ENCODE assay signal across 8 mouse cellular contexts in genomic region chr1:107481452-107481851, GRCm38 (mm10). TPM values are rescaled to one million over a fixed set of nuclear protein-coding genes. Genes with fewer than 3 reads are reported as not detected.
DNase-seq lines count a peak whose midpoint lies in the region; ATAC-seq and TF ChIP-seq lines count a peak whose summit lies in the region.

No protein-coding gene starts in this region.

- no peaks in the 10 kb centered on the region for H3K9me3 ChIP-seq in heart, embryonic 14.5 days (ENCODE audit: control insufficient read depth, low read length)
- no peaks in the 10 kb centered on the region for H3K9me3 ChIP-seq in liver, embryonic 11.5 days (ENCODE audit: control insufficient read depth, low read length)
- H3K9me3 ChIP-seq in stomach, embryonic 16.5 days (replicated peaks; ENCODE audit: control insufficient read depth, low read length), result no peaks in the 10 kb centered on the region

- peak overlapping the region; percentile 34; the same call in 1 of the 2 replicates for H3K4me3 ChIP-seq in bone marrow macrophage, adult 2 months (ENCODE audit: insufficient read depth, low read length)
- no peak overlapping the region for H3K4me3 ChIP-seq in embryonic fibroblast, embryonic 13.5 days (ENCODE audit: insufficient read depth, low read length)
- peak overlapping the region in 1 of 2 experiments; percentile 1; a peak in 1 of 4 replicates for H3K4me3 ChIP-seq in heart, embryonic 14.5 days (ENCODE audit: control insufficient read depth in 1 of 2, insufficient read depth in 1 of 2, low read depth in 1 of 2, low read length in 2 of 2)
- no peak overlapping the region for H3K4me3 ChIP-seq in liver, embryonic 11.5 days (ENCODE audit: low read depth, low read length)
- H3K4me3 ChIP-seq in stomach, embryonic 16.5 days (replicated peaks; ENCODE audit: low read length), result no peak overlapping the region

- H3K36me3 ChIP-seq in heart, embryonic 14.5 days (ENCODE audit: control insufficient read depth, insufficient read depth, low read length), result no peaks in the 10 kb centered on the region
- H3K36me3 ChIP-seq in liver, embryonic 11.5 days (ENCODE audit: control insufficient read depth, insufficient read depth, low read length), result no peaks in the 10 kb centered on the region
- H3K36me3 ChIP-seq in stomach, embryonic 16.5 days (ENCODE audit: control insufficient read depth, insufficient read depth, low read length), result no peaks in the 10 kb centered on the region

- ATAC-seq in heart, embryonic 14.5 days (ENCODE audit: insufficient number of reproducible peaks, insufficient read depth, low FRiP score, low read depth), result no peak
- ATAC-seq in liver, embryonic 11.5 days (replicated peaks; ENCODE audit: low FRiP score), result peak; percentile 29
- ATAC-seq in stomach, embryonic 16.5 days (ENCODE audit: insufficient read depth, low FRiP score), result peak; percentile 68; the same call in 1 of the 2 replicates

- H3K4me1 ChIP-seq in bone marrow macrophage, adult 2 months (ENCODE audit: control insufficient read depth, insufficient read depth, low read length), result no peaks in the 10 kb centered on the region
- H3K4me1 ChIP-seq in embryonic fibroblast, embryonic 13.5 days (ENCODE audit: control insufficient read depth, insufficient read depth, low read length), result no peaks in the 10 kb centered on the region
- H3K4me1 ChIP-seq in heart, embryonic 14.5 days (ENCODE audit: control insufficient read depth in 2 of 2, insufficient read depth in 2 of 2, low read length in 2 of 2), result no peaks in the 10 kb centered on the region
- no peaks in the 10 kb centered on the region for H3K4me1 ChIP-seq in liver, embryonic 11.5 days (replicated peaks; ENCODE audit: control insufficient read depth, insufficient read depth, low read length)
- no peaks in the 10 kb centered on the region for H3K4me1 ChIP-seq in stomach, embryonic 16.5 days (ENCODE audit: control insufficient read depth, insufficient read depth, low read length)

- no peak for TF ChIP-seq CTCF in bone marrow macrophage, adult 2 months (IDR thresholded peaks at IDR 0.05; ENCODE audit: low read depth, low read length)
- TF ChIP-seq CTCF in embryonic fibroblast, embryonic 13.5 days (IDR thresholded peaks at IDR 0.05; ENCODE audit: borderline replicate concordance, insufficient read depth, low read length), result peak; percentile 30; the same call in 1 of the 2 replicates

- H3K4me2 ChIP-seq in heart, embryonic 14.5 days (ENCODE audit: low read length), result peak overlapping the region; percentile 43
- no peak overlapping the region for H3K4me2 ChIP-seq in liver, embryonic 11.5 days
- peak overlapping the region; percentile 46 for H3K4me2 ChIP-seq in stomach, embryonic 16.5 days (ENCODE audit: low read depth, low read length)

- DNase-seq in CD4-positive helper T cell, adult 2 months (ENCODE audit: low read depth, low spot score), result peak; percentile 14
- peak; percentile 82 for DNase-seq in kidney, postnatal 10 days
- DNase-seq in liver, embryonic 11.5 days (ENCODE audit: low spot score), result peak; percentile 56
- DNase-seq in natural killer cell, adult 2 months (ENCODE audit: low spot score in 2 of 2), result peak; percentile 40 to 61

- no peak overlapping the region for H3K9ac ChIP-seq in heart, embryonic 14.5 days (ENCODE audit: low read length)
- H3K9ac ChIP-seq in liver, embryonic 11.5 days (ENCODE audit: low read depth, low read length), result no peak overlapping the region
- no peak overlapping the region for H3K9ac ChIP-seq in stomach, embryonic 16.5 days (ENCODE audit: low read length)

- 20% methylated on average over 11 of the region's 11 CpGs for WGBS in heart, embryonic 14.5 days
- WGBS in liver, embryonic 11.5 days, result 24% methylated on average over 11 of the region's 11 CpGs
- WGBS in stomach, embryonic 16.5 days, result 18% methylated on average over 11 of the region's 11 CpGs

- no peak overlapping the region for H3K27ac ChIP-seq in bone marrow macrophage, adult 2 months (ENCODE audit: insufficient read depth, low read depth, low read length)
- no peak overlapping the region for H3K27ac ChIP-seq in embryonic fibroblast, embryonic 13.5 days (ENCODE audit: insufficient read depth, low read length)
- no peak overlapping the region for H3K27ac ChIP-seq in heart, embryonic 14.5 days (replicated peaks in 1 of 2; ENCODE audit: control insufficient read depth in 1 of 2, insufficient read depth in 1 of 2, low read depth in 2 of 2, low read length in 2 of 2)
- no peak overlapping the region for H3K27ac ChIP-seq in liver, embryonic 11.5 days (ENCODE audit: low read depth, low read length)
- no peak overlapping the region for H3K27ac ChIP-seq in stomach, embryonic 16.5 days (ENCODE audit: low read length)

- H3K27me3 ChIP-seq in heart, embryonic 14.5 days (ENCODE audit: control insufficient read depth, insufficient read depth, low read length), result no peaks in the 10 kb centered on the region
- H3K27me3 ChIP-seq in liver, embryonic 11.5 days (replicated peaks; ENCODE audit: control insufficient read depth, insufficient read depth, low read length), result no peaks in the 10 kb centered on the region
- H3K27me3 ChIP-seq in stomach, embryonic 16.5 days (ENCODE audit: control insufficient read depth, insufficient read depth, low read length), result no peaks in the 10 kb centered on the region

- no peak for TF ChIP-seq POLR2A in bone marrow macrophage, adult 2 months (IDR thresholded peaks at IDR 0.05; ENCODE audit: borderline replicate concordance, low read depth, low read length)
- TF ChIP-seq POLR2A in embryonic fibroblast, embryonic 13.5 days (IDR thresholded peaks at IDR 0.05; ENCODE audit: low read depth, low read length), result no peak

RNA-seq across cellular contexts. Expression of gene Serpinb2, which starts 29.8 kb away (rescaled TPM):
- polyA plus RNA-seq in bone marrow macrophage, adult 2 months (2012; ENCODE audit: insufficient read depth, insufficient read length, missing spikeins), result 1.2 and 1.8 TPM in 2 replicates
- polyA plus RNA-seq in embryonic fibroblast, embryonic 13.5 days (2011; ENCODE audit: insufficient read length, low read depth, missing spikeins), result 0.26 and 1.2 TPM in 2 replicates
- not detected in 2 replicates for polyA plus RNA-seq in heart, embryonic 14.5 days (2014; fragmentation: Nextera tagmentation; extraction: Ambion mirVana)
- 3.4 and 4.6 TPM in 2 replicates for polyA plus RNA-seq in liver, embryonic 11.5 days (2014; fragmentation: Nextera tagmentation; extraction: Ambion mirVana)
- 2.2 and 4.7 TPM in 2 replicates for polyA plus RNA-seq in stomach, embryonic 16.5 days (2015; fragmentation: Nextera tagmentation; extraction: Ambion mirVana)

Comparison
In these comparisons a context has a peak if more than half of its experiments do, and no peak if none do; other contexts are left out.
1. DNase-seq: peak in every context shown above with its lines; median percentile 82 in kidney, postnatal 10 days; 56 in liver, embryonic 11.5 days; 50 in natural killer cell, adult 2 months; 14 in CD4-positive helper T cell, adult 2 months.